Mouse (Mus musculus): ENCODE results near the gene Inpp5a. TPM values are rescaled to one million over a fixed set of nuclear protein-coding genes. Genes with fewer than 3 reads are reported as not detected.

Gene Inpp5a
- polyA plus RNA-seq, 1 experiment, result 28.1 TPM

DNA sequence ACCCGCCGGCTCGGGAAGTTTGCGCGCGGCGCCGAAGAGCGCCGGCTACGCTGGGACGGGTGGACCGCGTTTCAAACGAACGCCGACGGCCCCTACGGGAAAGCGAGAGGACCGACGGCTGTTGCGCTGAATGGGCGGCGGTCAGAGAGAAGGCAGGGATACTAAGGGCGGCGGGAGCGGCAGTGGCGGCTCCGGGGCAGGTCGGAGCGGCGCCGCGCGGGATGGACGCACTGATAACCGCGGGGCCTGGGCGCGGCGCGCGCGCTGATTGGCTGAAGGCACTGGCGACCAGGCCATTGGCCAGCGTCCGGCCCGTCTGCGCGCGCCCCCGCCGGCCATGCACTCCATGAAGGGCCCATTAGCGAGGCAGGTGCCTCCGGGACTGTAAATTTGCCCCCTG lies 193.7 kb downstream of the Inpp5a start, which contains the start of gene Nkx6-2:
Nkx6-2 (minus strand) TSS at position 203 of the 400 bp plus-strand sequence.
- H3K4me3 ChIP-seq (replicated peaks; ENCODE audit: control insufficient read depth, low read depth, low read length), result no peak within 1 kb of the TSS
- 2% methylated on average over 56 of the region's 56 CpGs for WGBS
- H3K27ac ChIP-seq (ENCODE audit: control insufficient read depth, insufficient read depth, low read depth, low read length, poor library complexity), result no peak within 1 kb of the TSS
- TF ChIP-seq POLR2A (IDR thresholded peaks at IDR 0.05; ENCODE audit: borderline replicate concordance, control insufficient read depth, low read depth, low read length), result no peak
- no peak for TF ChIP-seq CTCF (IDR thresholded peaks at IDR 0.05; ENCODE audit: control insufficient read depth, insufficient read depth, low read length)
- no peaks in the 10 kb centered on the region for H3K4me1 ChIP-seq (ENCODE audit: control insufficient read depth, insufficient read depth, low read length)

DNA sequence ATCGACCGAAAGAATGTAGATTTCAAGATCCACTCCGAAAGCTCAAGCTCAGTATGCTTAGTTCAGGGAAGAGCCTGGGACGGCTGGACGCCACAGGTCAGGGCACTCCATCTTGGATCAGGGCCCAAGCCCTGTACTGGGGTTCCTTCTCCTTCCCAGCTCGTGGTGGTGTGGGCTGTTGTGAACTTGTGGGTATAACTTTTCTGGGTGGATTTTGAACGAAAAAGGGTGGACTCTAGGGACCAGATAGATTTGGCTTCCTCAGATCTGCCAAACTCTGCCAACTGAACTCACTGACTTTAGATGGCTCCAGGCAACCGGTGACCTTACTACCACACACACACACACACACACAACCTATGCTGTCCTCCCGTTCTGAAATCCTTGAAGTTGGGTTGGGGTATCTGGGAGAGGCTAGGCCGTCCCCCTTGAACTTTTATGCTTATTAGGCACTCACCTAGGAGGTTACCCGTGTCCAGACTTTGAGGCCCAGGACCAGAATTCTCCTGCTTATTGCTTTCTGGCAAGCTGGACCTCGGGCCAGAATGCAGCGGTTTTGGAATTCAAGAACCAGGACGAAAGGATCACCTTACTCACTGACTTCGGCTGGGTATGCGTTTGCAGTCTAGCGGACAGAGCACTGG lies 194.3 kb downstream of the Inpp5a start:
- Histone ChIP-seq H3K27ac (ENCODE audit: control insufficient read depth, insufficient read depth, low read depth, low read length, poor library complexity) (no peak overlapping the region), H3K4me3 (replicated peaks; ENCODE audit: control insufficient read depth, low read depth, low read length) (no peak overlapping the region), H3K4me1 (ENCODE audit: control insufficient read depth, insufficient read depth, low read length) (no peaks in the 10 kb centered on the region)
- WGBS, result 19% methylated on average over 17 of the region's 17 CpGs
- TF ChIP-seq POLR2A (IDR thresholded peaks at IDR 0.05; ENCODE audit: borderline replicate concordance, control insufficient read depth, low read depth, low read length), result no peak
- TF ChIP-seq CTCF (IDR thresholded peaks at IDR 0.05; ENCODE audit: control insufficient read depth, insufficient read depth, low read length), result no peak

DNA sequence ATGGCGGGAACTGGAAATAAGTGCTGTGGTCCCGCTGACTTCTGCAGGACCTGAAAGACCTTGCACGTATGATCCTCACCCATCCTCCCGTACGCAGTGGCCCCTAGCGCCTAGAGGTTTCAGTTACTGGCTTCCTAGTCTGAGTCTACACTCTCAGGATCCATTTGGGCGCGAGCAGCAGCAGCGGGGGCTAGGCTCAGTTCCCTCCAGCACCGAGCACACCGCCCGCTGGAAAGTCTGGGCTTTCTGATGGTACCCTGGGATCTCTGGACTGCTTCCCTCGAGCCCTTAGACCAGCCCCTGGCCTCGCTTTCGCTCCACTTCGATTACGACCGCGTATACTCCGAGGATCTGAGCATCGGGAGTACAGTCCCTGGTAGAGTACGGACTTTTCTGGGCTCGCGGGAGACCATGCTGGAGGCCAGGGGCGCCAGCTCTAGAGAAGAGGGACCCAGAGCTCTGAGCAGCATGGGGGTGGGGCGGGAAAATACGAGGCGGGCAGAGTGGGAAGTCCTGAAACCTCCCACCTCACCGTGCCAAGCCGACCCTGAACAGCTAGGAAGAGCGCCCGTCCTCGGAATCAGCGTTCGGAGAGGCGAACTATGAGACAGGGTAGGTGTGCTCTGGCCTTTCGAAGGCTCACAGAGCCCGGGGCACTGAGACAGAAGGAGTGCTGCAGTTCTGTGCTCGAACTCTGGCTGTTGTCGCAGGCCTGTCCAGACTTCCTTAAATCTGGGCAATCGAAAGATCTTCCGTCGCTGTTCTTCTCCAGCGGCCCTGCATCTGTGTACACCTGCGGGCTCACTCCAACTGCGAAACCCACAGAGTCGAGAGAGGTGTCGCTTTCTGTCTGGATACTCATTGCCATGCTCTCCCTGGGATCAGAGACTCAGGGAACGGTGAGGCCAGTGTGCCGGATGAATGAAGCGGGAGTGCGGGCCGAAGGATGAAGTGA lies 195.6 kb downstream of the Inpp5a start:
- 3% methylated on average over 53 of the region's 53 CpGs for WGBS
- TF ChIP-seq CTCF (IDR thresholded peaks at IDR 0.05; ENCODE audit: control insufficient read depth, insufficient read depth, low read length), result no peak
- TF ChIP-seq POLR2A (IDR thresholded peaks at IDR 0.05; ENCODE audit: borderline replicate concordance, control insufficient read depth, low read depth, low read length), result no peak
- no peak overlapping the region for H3K4me3 ChIP-seq (replicated peaks; ENCODE audit: control insufficient read depth, low read depth, low read length)
- no peaks in the 10 kb centered on the region for H3K4me1 ChIP-seq (ENCODE audit: control insufficient read depth, insufficient read depth, low read length)
- H3K27ac ChIP-seq (ENCODE audit: control insufficient read depth, insufficient read depth, low read depth, low read length, poor library complexity), result no peak overlapping the region

GRCm38 (mm10) chr7:139585183-139585821 lies 196.4 kb downstream of the Inpp5a start:
- no peak overlapping the region for H3K4me3 ChIP-seq (replicated peaks; ENCODE audit: control insufficient read depth, low read depth, low read length)
- WGBS, result 6% methylated on average over 29 of the region's 29 CpGs
- no peaks in the 10 kb centered on the region for H3K4me1 ChIP-seq (ENCODE audit: control insufficient read depth, insufficient read depth, low read length)
- TF ChIP-seq POLR2A (IDR thresholded peaks at IDR 0.05; ENCODE audit: borderline replicate concordance, control insufficient read depth, low read depth, low read length) (no peak), CTCF (IDR thresholded peaks at IDR 0.05; ENCODE audit: control insufficient read depth, insufficient read depth, low read length) (no peak)
- no peak overlapping the region for H3K27ac ChIP-seq (ENCODE audit: control insufficient read depth, insufficient read depth, low read depth, low read length, poor library complexity)

- no peak for TF ChIP-seq CTCF (IDR thresholded peaks at IDR 0.05; ENCODE audit: control insufficient read depth, insufficient read depth, low read length)
- no peak for TF ChIP-seq POLR2A (IDR thresholded peaks at IDR 0.05; ENCODE audit: borderline replicate concordance, control insufficient read depth, low read depth, low read length)
Measured at GRCm38 (mm10) chr7:139587919-139588318, 199.0 kb downstream of the Inpp5a start.

GRCm38 (mm10) chr7:139590302-139590701 lies 201.4 kb downstream of the Inpp5a start:
- peak; percentile 80 for TF ChIP-seq CTCF (IDR thresholded peaks at IDR 0.05; ENCODE audit: control insufficient read depth, insufficient read depth, low read length)
- no peak for TF ChIP-seq POLR2A (IDR thresholded peaks at IDR 0.05; ENCODE audit: borderline replicate concordance, control insufficient read depth, low read depth, low read length)
- Histone ChIP-seq H3K4me3 (replicated peaks; ENCODE audit: control insufficient read depth, low read depth, low read length) (no peak overlapping the region), H3K4me1 (ENCODE audit: control insufficient read depth, insufficient read depth, low read length) (no peaks in the 10 kb centered on the region), H3K27ac (ENCODE audit: control insufficient read depth, insufficient read depth, low read depth, low read length, poor library complexity) (no peak overlapping the region)
- WGBS, result 23% methylated on average over 3 of the region's 3 CpGs

More at GRCm38 (mm10) chr7:139587919-139588318, 199.0 kb downstream of the Inpp5a start:
- Histone ChIP-seq H3K4me1 (ENCODE audit: control insufficient read depth, insufficient read depth, low read length) (no peaks in the 10 kb centered on the region), H3K4me3 (replicated peaks; ENCODE audit: control insufficient read depth, low read depth, low read length) (no peak overlapping the region), H3K27ac (ENCODE audit: control insufficient read depth, insufficient read depth, low read depth, low read length, poor library complexity) (no peak overlapping the region)
- WGBS, result 38% methylated on average over 7 of the region's 7 CpGs

GRCm38 (mm10) chr7:139591311-139591710 lies 202.4 kb downstream of the Inpp5a start:
- H3K27ac ChIP-seq (ENCODE audit: control insufficient read depth, insufficient read depth, low read depth, low read length, poor library complexity), result no peak overlapping the region
- WGBS, result 94% methylated on average over 5 of the region's 5 CpGs
- TF ChIP-seq POLR2A (IDR thresholded peaks at IDR 0.05; ENCODE audit: borderline replicate concordance, control insufficient read depth, low read depth, low read length) (no peak), CTCF (IDR thresholded peaks at IDR 0.05; ENCODE audit: control insufficient read depth, insufficient read depth, low read length) (no peak)
- no peaks in the 10 kb centered on the region for H3K4me1 ChIP-seq (ENCODE audit: control insufficient read depth, insufficient read depth, low read length)
- H3K4me3 ChIP-seq (replicated peaks; ENCODE audit: control insufficient read depth, low read depth, low read length), result no peak overlapping the region

GRCm38 (mm10) chr7:139595311-139595710 lies 206.4 kb downstream of the Inpp5a start:
- Histone ChIP-seq H3K27ac (ENCODE audit: control insufficient read depth, insufficient read depth, low read depth, low read length, poor library complexity) (no peak overlapping the region), H3K4me3 (replicated peaks; ENCODE audit: control insufficient read depth, low read depth, low read length) (no peak overlapping the region), H3K4me1 (ENCODE audit: control insufficient read depth, insufficient read depth, low read length) (no peaks in the 10 kb centered on the region)
- no peak for TF ChIP-seq POLR2A (IDR thresholded peaks at IDR 0.05; ENCODE audit: borderline replicate concordance, control insufficient read depth, low read depth, low read length)
- no peak for TF ChIP-seq CTCF (IDR thresholded peaks at IDR 0.05; ENCODE audit: control insufficient read depth, insufficient read depth, low read length)
- 62% methylated on average over 6 of the region's 6 CpGs for WGBS
